Mouse (Mus musculus) c-Kit-positive CD71-negative TER-119-negative erythroid progenitor cells, embryonic 14.5 days (primary cell): ENCODE results near the gene Zc3h18.

Experiments used
- DNase-seq: peaks from one replicate; pipeline ENCODE4 v3.0.0-alpha.2; 2013; ENCODE audit warnings: low read depth

Gene Zc3h18

DNA sequence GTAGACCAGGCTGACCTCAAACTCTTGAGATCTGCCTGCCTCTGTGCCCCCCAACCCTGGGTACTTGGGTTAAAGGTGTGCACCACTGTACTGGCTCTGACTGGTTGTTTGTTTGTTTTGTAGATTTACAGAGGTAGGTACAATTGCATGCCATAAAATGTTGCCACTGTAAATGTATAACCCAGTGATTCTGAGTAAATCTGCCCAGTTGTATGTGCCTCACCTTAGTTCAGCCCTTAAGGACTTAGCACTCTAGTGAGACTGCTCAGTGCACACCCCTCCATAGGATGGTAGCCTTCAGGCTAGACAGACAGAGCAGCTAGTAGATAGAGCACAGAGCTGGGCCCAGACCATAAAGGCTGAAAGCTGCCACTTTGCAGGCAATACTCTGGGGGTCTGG lies 17.3 kb downstream of the Zc3h18 start:
- DNase-seq = no peak

DNA sequence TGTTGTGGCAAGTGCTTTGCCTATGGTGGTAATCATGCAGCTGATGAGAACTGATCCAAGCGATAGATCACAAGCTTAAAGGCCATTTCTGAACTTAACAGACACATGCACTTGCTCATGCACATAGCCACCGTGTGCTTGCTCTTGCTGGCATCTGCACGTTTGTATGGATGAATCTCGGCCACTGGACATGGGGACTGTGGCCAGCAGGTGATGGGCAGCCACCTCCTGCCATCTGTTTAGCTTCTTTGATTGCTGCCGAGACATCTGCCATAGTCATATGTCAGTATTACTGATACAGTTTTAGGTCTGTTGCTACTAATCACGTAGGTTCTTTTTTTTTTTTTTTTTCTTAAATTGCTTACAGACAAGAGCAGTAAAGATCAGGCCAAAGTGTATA lies 18.9 kb downstream of the Zc3h18 start:
- DNase-seq = no peak

DNA sequence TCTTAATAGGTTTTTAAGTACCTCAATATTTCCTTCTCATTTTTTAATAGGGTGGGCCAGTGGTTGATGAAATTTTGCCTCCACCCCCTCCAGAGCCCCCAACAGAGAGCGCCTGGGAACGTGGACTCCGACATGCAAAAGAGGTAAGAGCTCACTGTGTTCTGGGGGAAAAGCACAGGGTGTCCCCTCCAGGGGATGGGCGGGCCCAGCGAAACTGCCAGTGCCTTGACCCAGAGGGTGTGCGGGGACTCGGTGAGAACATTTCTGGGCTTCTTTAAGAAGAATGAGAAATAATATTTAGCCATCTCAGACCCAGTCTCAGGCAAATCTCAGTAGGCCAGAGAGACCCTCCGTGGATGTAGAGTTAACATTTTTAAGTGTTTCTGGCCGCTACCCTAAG lies 21.8 kb downstream of the Zc3h18 start:
- DNase-seq = no peak

DNA sequence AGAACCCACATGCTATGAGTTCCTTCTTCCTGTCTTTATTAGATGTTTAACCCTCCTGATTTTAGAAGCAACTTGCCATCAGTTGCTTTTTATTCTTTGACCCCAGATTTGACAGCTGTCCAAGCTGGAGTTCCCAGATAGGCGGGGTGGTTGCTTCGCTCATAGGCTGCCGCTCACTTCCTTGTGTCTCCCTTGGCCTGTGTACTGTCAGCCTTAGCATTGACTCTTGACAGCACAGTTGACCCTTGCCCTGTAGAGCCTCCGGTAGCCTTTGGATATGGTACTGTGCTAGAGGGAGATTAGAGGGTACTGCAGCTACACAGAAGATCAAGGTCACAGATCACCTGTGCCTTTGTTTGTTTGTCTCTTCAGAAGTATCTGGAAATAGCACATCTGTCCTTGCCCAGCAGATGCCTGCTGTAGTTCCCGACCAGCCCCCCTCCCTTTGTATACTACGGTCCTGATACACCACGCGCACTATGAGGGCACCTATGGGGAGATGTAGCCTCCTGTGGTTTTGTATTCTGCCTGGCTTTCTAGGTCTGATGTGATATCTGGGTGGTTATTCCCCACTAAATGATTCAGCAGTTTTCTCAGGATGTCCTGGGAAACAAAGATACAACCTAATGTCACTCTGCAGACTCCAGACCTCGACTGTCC lies 28.9 kb downstream of the Zc3h18 start:
- no peak for DNase-seq

DNA sequence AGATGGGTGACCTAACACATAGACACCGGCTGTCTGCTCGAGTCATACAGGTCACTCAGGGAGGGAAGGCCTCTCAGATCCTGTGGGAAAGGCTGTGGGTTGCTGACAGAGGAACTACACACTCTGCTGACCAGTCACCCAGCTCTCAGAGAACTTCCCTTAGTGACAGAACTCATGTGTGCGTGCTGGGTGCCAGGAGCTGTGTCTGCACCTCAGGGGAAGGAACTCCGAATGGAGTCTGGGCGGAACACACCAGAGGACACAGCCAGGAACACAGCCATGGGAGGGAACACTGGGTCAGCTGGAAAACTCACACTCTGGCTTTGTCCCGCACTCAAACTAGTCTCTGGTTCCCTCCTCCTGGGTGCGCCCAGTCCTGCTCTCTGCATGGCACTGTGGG lies 31.3 kb downstream of the Zc3h18 start:
- no peak for DNase-seq

DNA sequence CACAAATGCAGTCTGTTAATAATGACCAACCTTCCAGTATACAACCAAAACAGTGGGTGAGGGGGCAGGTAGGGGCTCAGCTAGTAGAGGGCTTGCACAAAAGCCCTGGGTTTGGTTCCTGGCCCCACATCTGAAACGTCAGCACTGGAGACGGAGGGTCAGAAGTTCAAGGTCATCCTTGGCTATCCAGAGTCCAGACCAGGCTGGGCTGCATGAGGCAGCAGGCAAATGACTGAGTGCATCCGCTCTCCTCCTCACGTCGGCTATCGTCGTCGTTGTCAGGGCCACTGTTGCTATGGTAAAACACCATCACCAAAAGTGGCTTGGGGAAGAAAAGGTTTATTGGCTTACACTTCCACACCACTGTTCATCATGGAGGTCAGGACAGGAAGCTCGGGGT lies 37.9 kb downstream of the Zc3h18 start:
- no peak for DNase-seq

DNA sequence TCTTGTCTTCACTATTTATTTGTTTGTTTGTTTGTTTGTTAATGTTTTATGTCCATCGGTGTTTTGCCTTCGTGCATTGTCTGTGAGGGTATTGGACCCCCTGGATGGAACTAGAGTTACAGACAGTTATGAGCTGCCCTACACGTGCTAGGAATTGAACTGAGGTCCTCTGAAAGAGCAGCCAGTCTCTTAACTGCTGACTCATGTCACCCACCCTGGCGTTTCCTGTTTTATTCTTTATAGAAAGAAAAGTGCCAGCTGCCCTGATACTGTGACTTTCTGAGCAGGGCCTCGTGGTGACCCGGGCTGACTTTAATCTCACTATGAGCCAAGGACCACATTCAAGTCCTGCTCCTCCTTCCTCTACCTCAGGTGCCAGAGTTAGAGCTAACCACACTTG lies 39.1 kb downstream of the Zc3h18 start:
- DNase-seq = no peak

DNA sequence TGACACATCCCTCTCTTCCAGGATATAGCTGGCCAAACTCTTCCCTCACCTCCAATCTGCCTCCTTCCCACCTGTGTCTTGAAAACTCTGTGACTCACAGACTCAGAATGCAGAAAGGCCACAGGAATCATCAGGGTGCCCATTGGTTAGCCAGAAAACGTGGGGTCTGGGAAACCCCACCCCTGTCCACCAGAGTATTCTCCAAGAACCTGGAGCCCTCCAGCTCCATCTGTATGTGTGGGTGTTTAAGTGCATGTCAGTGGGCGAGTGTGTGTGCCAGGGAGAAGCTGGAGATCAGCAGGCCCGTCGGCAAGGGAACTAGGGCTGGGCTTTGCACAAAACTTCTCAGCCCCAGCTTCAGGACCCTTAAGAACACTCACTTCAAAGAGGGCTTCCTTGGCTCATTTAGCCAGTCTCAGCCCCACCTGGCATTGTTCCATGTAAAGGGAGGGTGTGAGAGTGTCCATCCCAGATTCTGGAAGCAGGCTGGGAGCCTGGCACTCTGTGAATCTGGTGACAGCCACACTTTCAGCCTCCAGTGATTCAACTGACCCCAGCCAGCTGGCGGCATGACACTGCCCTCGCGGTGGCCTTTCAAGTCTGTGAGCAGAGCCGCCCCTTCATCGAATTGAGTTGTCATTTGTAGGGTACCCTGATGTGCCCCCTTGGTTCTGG lies 43.6 kb downstream of the Zc3h18 start:
- no peak for DNase-seq

DNA sequence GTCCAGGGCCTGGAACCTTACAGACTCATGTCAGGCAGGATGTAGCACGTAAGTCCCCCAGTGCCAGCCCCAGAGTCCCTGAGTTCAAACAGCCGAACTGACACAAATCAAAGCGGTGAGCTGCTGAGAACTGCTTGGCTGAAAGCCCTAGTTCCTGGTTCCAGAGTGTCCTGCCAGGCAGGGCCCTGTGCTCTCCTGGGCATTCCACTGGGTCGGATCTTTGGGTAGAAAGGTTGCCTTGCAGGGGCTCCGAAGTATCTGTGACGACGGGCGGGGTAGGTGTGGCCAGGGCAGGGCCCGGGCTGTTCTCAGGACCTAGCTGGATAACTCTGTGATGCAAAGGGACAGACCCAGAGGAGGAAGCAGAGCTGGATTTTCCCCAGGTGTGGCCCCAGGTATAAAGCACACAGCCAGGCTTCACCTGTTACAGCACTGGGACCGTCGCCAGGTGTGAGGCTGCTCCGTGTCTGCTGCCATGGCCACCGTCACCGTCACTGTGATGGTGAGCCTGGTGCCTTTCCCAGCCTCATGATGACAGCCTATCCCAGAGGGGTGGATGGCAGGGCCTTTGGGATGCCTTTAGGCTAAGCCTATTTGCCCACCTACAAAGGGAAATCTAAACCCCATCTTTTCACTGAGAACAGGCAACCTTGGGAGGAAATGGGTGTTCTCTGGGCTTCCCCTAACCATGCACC lies 45.1 kb downstream of the Zc3h18 start, which contains the start of gene Il17c:
TSS of gene Il17c (plus strand) at position 645 of the 695 bp plus-strand sequence.
- DNase-seq = no peak

DNA sequence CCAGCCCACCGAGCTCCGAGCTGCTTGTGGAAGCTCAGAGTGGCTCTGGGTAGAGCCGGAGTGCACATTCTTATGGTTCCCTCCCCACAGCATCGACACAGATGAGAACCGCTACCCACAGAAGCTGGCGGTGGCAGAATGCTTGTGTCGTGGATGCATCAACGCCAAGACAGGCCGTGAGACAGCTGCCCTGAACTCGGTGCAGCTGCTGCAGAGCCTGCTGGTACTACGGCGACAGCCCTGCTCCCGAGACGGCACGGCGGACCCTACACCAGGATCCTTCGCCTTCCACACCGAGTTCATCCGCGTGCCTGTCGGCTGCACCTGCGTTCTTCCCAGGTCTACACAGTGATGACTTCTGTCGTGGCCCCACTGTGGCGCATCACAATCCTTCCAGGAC lies 46.8 kb downstream of the Zc3h18 start:
- DNase-seq = no peak

DNA sequence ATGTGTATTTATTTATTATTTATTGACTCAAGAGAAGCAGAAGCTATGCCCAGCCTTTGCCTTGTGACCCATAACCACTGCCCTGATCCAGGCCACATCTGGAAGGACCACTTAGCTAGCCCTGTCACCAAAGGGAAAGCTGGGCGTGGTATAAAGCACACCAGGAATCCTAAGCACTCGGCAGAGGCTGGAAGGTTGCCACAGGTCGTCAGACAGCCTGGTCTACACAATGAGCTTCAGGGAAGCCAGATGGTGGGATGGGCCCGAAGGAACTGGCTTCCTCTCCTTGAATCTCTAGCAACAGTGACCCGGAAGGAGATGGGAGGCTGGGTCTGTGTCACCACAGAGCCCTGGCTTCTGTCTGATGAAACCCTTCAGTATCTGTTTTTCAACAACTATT lies 47.2 kb downstream of the Zc3h18 start:
- DNase-seq = no peak

DNA sequence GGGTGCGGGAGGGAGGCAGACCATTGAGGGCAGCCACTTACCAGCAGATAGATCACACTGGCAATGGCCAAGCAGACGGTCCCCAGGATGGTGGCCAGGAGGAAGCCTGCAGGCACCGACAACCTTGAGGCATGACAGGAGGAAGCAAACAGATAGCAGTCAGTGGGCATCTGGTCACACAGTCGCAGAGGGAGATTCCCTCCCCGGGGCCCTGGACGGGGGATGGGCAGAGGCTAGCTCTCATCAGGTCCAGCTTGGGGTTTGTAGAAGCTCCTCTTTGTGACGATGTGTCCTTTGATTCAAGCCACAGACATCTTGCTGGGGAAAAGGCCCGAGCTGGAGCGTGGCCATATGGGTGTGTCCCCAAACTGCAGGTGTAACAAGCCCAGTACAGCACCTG lies 49.7 kb downstream of the Zc3h18 start:
- no peak for DNase-seq

DNA sequence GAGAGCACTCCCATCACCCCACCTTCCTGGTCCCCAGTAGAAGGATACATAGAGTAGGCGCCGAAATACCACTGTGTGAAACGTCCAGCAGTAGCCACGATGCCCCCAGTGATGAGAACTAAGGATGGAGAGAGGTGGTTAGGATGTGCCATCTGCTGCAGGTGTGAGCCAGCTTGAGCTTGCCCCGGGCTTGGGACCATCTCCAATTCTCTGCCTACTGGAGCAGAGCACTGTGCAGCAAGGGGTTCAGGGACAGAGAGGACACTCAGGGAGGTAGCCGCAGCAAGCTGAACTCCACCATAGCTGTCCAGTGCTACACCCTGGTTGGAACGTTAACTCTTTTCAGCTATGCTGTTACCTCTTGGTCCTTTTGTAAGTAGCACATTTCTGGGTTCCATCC lies 51.2 kb downstream of the Zc3h18 start:
- DNase-seq = no peak

DNA sequence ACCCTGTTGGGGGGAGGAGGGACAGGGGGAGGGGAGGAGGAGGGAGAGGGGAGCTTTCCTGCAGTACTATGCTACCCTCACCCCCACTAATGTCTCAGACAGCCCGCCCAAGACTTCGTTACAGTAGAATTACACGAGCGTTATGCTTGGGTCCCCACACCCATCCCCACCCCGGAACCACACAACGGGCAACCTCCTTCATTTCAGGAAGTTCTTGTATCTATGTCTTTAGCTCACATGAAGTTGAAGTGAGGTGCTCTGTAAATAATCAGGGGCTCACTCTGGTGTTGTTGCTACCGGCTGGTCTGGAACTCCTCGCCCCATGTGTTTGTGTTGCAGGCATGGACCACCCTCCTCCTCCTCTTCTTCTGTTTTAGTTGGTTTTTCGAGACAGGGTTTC lies 51.8 kb downstream of the Zc3h18 start:
- no peak for DNase-seq

DNA sequence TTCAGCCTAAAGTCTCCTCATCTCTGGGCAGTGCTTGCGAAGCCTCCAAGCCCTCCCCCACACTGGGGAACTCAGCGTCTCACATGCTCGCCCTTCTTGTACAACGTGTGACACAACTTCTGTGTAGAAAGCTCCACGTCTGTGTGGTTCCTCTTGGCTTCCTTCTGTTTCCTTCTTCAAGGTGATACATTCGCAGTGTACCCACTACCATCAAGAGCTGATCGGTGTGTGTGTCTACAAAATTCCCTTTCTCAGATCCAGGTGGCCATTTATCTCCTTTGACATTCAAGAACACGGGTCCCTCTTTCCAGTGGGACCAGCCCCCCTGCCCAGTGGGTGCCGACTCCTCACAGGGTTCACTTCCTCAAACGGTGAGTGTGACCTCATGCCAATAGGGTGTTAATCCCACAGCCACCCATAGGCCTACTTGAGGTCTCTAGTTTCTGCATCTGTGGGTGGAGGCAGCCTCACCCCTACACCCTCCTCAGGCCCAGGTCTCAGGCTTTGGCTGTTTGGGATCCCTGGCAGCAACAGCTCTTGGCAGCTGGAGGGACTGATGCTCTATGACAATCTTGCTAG lies 53.7 kb downstream of the Zc3h18 start:
- DNase-seq = no peak

DNA sequence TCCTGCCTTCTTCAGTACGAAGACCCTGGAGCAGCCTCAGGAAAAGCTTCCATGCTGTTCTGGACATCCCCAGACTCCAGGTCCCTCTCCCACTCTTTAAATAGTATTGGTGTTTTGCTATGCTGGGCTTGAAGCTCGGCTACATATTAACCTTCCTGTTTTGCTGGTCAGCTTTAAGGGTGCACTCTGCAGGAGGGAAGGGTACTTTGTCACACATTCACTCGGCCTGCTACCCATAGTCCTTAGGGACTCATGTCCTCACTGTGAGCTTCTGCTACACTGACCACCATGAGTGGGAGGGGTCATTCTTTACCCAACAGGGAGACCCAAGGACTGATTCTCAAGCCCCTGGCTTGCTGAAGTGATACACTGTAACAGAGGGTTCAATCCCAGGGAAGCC lies 54.2 kb downstream of the Zc3h18 start:
- no peak for DNase-seq

DNA sequence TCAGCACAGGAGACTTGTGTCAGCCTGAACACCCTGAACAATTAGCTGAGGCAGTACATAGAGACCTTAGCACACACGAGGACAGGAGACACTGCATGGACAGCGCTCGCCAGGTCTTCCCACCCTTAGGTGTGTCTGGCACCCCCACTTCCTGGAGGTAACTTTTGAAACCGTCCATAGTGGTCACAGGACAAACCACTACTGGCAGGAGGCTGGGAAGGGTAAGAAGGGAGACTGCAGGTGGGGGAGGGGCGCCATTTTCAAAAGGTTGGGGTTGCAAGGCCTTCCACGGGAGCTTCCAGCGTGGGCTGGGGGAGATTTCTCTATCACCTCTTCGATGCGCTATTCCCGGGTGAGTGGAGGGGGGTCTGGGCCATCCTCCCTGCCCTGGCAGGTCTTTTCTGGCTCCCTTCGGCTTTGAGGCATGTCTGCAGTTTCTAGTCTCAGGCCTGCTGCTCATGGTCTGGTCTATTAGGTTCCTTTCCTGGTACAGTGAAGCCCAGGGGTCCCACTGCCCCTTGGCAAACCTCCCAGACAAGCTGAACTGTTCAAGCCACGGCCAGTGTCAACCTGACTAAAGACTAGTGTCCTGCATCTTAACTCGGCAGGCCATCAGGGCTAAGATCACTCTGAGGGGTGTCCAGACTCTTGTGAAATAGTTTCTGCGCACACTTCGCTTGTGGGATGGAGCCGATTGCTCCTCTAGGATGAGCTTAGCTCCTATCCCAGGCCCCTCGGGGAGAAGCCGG lies 55.5 kb downstream of the Zc3h18 start:
- no peak for DNase-seq

DNA sequence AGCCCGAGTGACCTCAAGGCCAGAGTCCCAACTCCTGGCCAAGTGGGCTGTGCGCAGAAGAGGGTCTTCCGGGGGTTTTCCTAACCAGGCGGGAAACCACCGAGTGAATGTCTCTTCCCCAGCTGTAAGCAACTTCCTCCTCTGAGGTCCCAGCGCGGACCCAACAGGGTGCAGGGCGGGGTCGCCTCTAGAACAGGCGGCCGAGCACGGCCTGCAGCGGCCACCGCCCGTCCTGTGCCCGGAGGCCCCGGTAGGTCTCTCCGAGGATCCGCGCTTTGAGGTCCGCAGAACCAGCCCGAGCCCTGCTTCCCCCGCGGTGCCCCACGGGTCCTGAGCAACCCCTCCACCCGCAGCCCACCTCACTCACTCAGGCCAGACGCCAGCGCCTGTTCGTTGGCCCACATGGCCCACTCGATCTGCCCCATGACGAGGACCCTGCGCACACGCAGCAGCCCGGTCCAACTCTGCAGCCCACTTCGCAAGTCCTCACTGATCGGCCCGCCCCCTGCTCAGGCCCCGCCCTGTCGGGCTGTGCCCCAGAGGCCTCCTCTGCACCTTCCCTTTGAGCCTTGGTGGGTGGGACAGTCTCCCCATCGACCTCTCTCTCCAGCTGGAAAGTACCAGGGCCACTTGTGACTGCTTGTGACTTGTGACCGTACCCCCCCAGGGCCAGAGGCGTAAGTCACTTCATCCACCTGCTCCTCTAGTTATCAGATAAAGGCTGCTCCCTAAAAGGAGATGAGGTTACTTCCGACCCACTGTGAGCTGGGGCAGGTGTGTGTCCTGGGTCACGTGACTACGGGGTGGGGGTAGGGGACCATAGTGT lies 56.2 kb downstream of the Zc3h18 start, which contains the start of gene Cyba:
TSS of gene Cyba (minus strand) at position 488 of the 826 bp plus-strand sequence.
- DNase-seq = no peak

DNA sequence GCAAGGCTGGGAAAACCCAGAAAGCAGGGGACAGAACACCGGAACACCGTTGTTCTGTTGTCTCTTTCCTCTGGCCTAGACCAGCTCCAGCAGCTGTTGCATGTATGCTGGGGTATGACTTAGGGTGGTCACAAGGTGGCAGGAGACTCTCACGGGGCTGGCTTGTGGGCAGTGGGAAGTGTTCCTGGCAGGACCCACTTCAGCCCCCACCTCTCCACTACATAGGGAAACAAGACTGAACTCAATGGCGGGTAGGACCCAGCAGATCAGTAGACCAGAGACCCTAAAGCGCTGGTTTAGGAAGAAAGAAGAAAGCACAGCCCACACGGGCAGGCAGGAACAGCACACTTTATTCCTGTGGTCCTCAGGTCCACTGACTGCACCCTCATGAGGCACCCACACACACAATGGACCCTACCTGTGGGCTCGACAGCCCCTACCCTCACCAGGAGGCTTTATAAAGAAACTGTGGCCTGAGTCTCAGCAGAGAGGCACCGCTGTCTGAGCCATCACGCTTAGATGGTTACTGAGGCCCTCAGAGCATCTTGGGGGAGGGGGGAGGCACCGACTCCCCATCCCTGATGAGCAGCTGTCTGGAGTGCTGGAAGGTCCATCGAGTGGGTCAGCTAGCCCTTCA lies 57.0 kb downstream of the Zc3h18 start:
- no peak for DNase-seq

DNA sequence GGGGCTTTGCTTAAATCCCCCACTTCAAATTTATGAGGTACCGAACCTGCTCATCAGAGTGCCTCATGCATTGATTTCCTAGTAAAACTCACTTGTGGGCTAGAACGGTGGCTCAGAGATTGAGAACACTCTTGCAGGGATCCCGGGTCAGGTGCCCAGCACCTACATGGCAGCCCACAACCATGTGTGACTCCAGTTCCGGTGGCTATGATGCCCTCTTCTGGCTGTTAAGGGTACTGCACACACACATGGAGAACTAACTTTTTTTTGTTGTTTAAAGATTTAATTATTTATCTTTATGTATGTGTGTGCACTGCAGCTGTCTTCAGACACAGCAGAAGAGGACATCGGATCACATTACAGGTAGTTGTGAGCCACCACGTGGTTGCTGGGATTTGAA lies 59.0 kb downstream of the Zc3h18 start:
- no peak for DNase-seq

DNA sequence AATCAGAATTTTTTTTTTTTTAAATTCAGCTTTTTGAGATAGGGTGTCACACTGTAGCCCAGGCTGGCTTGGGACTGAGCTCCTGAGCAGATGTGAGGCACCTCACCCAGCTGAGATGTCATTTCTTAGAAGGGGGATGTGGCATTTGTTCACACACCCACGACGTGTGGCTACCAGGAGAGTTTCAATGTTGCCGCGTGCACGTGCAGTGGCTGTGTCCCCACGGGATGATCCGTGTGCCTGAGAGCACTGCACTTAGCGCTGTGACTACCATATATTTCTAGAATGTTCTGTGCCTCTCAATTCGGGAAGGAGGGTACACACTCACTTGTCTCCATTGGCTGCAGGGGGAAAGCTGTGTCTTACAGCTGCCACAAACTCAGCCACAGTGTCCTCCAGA lies 59.7 kb downstream of the Zc3h18 start:
- DNase-seq = no peak
